Mouse (Mus musculus) spleen, adult 2 months (tissue): ENCODE measurements at regions not wholly inside any gene's neighbourhood (a gene's known extent, or its start where the extent isn't known, plus 50 kb on each side); places are given as distances from the start of the nearest gene placed in this dataset.

Source experiments
- CTCF ChIP-seq: fragments of 200-500 bp; IDR thresholded peaks from 2 replicates; pipeline ENCODE4 v1.5.1; 2011; ENCODE audit warnings: mild to moderate bottlenecking, inconsistent platforms; ENCODE audit not compliant: insufficient read depth, insufficient read length, insufficient replicate concordance; ENCODE audit errors: extremely low read depth
- POLR2A ChIP-seq: fragments of 200-500 bp; IDR thresholded peaks from 2 replicates; pipeline ENCODE4 v1.6.1; 2011; ENCODE audit warnings: low read depth, low read length, inconsistent platforms

- TF ChIP-seq POLR2A (no peak), CTCF (no peak)
Observed at GRCm38 (mm10) chr13:119339016-119339415, 89.4 kb upstream of the Paip1 start.
